Mouse (Mus musculus): Measurements from ENCODE around the gene Ccdc63.

Ccdc63 gene

DNA sequence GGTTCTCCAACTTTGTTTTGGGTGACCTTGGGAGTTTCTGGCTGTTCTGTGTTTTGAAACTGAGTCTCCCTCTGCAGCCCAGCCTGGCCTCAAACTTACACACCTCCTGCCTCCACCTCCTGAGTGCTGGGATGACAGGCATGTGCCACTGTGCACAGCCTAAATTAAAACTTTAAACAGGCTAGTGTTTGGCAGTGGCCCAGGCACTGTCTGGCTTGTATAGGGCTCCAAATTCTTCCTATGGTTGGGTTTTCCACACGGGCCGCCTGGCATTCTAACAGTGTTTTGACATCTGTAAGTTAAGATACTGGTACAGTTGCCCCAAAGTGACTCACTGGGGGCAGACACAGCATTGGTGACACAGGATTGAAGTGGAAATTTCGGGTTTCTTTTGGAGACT is 54.5 kb downstream of the Ccdc63 start:
- no peak for DNase-seq (ENCODE audit: low read depth, low spot score)

DNA sequence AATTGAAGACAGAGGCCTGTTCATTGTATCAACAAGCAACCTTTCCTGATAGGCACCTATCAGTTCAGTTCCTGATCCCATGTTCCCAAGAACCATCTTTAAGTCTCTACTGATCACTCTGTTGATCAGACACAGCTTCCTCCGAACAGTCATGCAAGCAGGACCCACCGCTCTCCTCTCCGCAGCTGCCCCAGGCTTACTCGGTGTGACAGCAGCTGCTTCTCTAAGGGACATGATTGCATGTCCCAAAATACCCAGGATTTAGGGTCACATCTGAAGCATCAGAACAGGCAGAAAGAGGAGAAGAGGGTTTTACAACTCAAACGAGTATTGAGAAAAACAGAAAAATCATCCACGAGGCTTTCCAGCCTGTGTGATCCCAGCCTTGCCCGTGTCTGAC is 55.3 kb downstream of the Ccdc63 start:
- no peak for DNase-seq (ENCODE audit: low read depth, low spot score)

DNA sequence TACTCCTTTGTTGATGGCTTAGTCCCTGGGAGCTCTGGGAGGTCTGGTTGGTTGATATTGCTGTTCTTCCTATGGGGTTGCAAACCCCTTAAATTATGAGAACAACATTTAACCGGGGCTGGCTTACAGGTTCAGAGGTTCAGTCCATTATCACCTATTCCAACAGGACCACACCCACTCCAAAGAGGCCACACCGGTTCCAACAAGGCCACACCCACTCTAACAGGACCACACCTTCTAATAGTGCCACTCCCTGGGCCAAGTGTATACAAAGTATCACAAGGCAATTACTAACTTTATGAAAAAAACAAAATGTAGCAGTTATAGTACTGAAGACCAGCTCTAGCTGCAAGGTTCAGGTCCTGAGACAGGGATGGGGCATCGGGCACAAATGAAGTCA is 56.2 kb downstream of the Ccdc63 start:
- DNase-seq (ENCODE audit: low read depth, low spot score), result no peak

DNA sequence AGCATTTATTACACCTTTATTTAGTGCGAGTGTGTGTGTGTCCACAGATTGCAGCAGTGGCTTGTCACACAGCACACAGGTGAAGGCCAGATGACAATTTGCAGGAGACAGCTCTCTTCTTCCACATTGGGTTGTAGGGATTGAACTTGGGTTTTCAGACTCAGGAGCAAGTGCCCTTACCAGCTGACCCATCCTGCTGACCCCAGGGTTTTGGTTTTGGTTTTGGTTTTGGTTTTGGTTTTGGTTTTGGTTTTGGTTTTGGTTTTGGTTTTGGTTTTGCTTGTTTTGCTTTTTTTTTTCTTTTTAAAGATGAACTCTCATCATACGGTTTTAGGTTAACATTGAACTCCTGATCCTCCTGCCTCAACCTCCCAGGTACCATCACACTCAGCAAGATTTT is 57.3 kb downstream of the Ccdc63 start:
- no peak for DNase-seq (ENCODE audit: low read depth, low spot score)

DNA sequence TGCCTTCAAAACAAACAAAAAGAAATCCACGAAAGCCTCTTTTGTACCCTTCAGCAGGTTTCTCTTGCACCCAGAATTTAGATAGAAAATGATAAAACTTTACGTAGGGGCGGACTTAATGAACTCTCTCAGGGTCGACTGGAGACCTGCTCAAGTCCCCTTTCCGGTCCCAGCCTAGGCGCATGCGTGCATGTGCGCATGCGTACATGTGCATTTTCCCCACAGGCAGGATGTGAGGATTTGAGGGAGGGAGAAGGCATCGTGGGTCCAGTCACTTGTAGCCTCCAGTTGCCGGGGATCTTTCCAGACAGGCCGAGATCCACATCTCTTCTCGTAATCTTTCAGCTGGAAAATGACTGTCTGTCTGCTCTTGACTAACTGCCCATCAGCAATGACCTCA is 59.2 kb downstream of the Ccdc63 start:
- no peak for DNase-seq (ENCODE audit: low read depth, low spot score)

DNA sequence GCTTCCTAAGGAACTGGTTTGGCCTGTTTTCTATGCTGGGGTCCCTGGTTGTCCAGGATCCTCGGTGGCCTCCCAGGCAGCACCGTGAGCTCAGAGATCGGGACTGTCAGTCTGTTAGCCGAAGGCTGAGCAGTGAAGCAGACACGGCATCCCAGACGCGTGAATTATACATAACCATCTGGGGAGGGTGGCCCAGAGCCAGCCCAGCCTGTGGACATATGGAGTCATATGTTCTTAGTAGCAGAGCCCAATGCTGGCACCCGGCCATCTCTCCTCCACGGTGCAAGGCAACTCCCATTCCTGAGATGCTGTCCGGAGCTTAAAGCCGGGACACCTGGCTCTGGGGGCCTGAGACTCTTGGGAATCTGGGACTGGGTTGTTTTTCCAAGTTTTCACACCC is 59.7 kb downstream of the Ccdc63 start:
- DNase-seq (ENCODE audit: low read depth, low spot score), result no peak

DNA sequence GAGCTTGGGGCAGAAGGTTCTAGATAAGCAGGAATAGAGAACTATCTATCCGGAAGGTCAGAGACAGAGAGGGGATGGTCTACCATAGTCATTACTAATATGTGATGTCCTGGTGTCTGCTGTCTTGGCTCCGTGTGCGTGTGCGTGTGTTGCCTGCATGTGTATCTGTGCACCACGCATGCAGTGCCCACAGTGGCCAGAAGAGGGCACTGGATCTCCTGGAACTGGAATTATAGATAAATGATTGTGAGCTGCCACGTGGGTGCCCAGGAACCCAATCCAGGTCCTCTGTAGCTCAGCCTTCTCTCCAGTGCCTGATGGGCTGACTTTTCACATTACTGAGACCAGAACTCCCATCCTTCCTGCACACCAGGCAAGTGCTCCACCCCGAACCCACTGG is 60.8 kb downstream of the Ccdc63 start:
- DNase-seq (ENCODE audit: low read depth, low spot score), result peak; percentile 86

DNA sequence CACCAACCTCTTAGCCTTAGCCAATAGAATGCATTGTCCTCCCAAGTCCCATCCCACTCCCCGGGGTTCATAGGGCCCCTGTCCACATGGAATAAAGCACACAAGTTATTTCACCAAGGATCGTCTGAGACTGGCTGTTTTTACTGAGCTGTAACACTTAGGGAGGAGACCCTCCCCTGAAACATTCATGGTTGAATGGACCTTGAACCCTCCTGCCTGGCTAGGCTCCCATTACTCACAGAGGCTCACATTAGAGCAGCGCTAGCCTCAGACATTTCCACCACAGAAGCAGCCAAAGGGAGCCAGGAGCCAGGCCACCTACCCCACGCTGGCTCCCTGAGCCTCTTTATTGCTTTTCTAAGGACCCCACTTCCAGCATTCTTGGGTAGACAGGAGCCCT is 63.4 kb downstream of the Ccdc63 start:
- DNase-seq (ENCODE audit: low read depth, low spot score), result no peak

DNA sequence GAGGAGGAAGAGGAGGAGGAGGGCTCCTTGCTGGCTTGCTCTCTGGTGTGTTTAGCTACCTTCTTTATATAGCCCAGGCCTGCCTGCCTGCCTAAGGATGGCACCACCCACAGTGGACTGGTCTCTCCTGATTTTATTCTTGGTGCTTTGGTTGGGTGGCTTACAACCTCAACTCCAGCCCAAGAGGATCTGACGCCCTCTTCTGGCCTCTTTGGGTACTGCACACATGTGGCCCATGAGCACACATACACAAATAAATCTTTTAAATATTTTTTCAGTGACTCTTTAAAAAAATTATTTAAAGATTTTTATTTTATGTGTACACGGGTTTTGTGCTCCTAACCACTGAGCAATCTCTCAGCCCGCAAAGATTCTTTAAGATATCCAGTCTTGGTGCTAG is 64.9 kb downstream of the Ccdc63 start:
- no peak for DNase-seq (ENCODE audit: low read depth, low spot score)

DNA sequence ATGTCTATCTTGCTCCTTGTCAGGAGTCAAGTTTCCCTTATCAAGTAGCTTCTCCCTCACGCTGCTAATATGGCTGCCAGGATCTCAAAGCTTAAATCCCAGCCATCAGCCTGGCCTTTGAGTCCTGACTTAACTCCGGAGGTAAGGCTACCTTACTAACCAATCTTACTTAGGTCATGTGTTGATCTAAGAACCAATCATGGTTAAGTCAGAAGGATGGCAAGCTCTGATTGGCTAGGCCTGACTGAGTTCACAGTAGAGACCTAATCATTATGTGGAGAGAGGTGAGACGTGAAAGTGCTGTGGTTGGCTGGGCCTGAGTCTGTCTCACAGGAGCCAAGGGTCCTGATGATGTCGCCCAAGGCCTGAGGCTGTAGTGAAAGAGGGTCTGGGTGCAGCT is 68.6 kb downstream of the Ccdc63 start:
- peak; percentile 89 for DNase-seq (ENCODE audit: low read depth, low spot score)

DNA sequence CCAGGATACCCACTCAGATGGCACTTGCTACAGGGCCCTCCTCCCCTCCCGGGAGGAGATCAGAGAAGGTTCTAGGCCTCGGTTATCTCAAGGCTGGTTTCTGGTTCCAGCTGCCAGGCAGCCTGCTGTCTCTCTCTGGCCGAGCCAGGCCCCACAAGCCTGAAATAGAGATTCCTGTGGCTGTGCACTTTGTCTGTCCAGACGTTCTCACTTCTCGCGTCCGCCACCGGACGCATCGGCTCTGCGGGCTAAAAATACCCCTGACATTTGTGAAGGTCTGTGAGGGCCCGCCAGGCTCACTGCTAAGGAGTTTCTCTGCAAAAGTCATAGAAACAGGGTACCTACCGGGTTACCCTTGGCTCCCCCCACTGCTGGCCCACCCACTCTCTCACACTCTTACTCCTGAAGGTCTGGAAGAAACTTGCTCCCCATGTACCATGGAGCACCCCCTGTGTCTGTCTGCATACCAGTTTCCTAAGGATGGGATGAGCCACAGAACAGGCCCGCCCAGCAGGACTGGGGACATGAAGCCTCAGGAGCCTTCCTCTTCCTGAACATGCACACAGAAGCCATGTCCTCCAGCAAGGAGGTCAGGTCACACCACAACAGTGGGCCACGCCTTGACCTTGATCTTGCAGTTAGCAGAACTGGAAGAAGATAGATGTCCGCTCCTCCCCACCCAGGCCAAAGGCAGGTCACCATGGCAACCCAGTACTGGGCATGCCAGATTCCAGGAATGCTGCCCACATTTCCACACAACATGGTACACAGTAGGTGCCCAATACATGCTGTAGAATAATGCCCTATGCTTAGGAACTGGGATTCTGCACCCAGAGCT is 69.4 kb downstream of the Ccdc63 start:
- DNase-seq (ENCODE audit: low read depth, low spot score), result peak; percentile 66

DNA sequence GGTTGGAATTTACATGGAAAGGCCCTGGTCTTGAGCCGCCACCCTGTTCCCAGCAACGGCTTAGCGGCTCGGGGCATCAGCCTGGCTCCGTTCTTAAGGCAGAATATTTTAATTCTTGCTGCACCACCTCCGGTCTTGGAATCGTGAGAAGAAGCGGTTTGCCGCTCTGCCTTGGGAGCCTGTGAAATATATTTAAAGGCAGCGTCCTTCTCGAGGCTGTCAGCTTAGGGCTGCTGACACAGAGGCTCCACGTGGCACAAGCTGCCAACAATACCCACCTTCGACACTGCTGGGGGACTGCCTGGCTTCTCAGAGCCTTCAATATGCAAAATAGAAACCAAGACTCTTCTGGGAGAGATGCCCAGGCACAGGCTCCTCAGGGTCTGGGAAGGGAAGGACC is 72.1 kb downstream of the Ccdc63 start:
- no peak for DNase-seq (ENCODE audit: low read depth, low spot score)

DNA sequence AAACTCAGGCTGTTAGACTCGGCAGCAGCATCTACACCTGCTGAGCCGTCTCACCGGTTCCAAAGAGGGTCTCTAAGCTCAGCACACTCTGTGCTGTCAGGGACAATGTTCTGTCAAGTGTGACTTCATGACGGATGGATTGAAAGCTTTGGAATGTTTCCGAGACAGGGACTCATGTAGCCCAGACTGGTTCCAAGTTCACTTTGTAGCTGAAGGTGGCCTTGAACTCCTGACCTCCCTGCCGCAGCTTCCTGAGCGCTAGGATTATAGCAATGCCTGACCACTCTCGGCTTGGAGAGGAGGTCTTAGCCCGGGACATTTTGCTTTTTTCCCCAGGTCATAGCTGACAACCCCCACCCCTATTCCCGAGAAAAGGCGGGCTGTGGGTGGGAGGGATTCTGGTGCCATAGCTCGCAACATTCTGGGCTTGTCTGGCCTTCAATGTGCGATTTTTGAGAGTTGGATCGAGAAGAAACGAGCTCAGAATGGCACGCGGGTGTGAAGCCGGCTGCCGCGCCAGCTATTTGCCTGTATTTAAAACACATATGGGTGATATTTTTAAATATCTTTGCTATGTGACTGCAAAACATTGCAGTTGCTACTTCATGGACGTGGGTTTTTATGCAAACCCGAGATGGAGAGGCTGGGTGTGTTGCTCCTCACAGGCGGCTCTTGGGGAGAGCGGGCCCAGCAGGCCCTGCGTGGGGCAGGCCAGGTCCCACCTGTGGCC is 77.3 kb downstream of the Ccdc63 start:
- DNase-seq (ENCODE audit: low read depth, low spot score), result peak; percentile 57

DNA sequence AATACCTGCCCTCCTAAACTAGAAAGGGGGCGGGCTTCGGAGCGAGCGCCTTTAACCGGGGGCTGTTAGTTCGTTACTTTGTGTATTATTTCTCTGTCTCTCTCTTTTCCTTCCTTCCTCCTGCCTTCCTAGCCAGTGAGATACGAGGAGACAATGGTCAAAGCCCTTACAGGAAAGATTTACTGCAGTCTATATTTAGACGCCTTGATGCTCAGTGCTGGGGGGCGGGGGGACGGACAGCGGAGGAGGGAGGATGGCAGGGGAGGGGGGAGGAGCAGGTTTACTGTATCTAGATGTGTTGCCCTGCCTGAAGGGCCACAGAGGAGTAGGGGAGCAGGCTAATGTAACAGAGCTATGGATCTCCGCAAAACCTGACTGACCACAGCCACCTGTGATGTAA is 78.1 kb downstream of the Ccdc63 start:
- no peak for DNase-seq (ENCODE audit: low read depth, low spot score)

DNA sequence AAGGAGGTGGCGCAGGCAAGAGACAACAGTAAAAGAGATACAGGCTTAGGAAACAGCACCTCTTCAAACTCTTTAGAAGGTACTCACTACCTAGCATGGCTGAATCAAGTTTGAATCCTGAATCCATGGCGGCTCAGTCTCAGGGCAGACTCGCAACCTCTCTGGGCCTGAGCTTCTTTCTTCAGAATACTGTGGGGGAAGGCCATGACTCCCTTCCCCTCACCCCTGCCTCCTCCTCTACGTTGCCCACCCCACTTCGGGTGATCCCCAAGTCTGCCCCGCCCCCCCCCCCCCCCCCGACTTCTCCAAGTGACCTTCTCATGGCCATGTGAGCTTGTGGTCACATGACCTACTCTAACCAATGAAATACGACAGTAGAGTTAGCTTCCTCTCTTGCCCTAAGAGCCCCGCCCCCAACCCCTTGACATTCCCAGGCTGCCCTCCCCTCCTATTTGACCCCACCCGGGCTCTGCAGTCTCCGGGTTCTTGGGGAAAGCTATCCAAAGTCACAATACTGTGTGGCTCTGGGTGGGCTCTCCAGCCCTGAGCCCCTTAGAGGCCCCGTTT is 79.8 kb downstream of the Ccdc63 start:
- DNase-seq (ENCODE audit: low read depth, low spot score), result peak; percentile 97

DNA sequence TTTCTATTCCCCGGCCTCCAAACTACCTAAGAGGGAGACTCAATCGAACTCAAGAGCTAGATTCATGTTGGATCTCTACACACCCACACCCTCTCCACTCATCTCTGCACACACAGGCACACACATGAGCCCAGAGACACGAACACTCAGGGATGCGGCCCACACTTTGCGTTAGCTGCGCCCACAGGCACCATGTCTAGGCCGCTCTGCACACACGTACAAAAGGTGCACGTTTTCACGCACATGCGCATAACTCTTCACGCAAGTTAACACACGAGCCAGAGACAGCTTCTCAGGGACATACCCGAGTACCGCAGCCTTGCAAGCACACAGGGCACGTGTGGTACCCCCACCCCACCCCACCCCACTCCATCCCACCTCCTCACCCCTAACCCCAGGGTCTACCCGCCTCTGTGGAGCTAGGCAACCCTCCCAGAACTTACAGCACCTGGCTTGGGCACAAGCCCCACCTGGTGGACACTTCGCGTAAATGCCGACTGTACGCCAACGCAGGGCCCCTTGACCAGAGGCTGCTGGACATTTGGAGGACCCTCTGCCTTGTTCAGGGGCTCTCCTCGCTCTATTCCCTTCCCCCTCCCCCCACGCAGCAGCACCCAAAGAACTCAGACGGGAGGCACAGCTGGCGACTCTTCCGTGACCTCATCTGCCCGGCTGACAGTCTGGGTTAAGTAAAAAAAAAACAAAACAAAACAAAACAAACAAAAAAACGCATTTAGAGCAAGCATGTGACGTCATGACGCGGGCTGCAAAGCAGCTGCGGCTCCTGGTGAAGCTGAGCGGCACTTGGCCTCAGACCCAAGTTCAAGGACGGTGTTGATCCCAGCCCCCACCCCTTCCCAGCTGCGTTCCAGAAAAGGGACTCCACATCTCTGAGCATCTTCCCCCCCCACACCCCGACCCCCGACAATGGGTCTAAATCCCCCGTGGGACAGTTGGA is 81.3 kb downstream of the Ccdc63 start:
- DNase-seq (ENCODE audit: low read depth, low spot score), result peak; percentile 67
